In the genomic region with DNA sequence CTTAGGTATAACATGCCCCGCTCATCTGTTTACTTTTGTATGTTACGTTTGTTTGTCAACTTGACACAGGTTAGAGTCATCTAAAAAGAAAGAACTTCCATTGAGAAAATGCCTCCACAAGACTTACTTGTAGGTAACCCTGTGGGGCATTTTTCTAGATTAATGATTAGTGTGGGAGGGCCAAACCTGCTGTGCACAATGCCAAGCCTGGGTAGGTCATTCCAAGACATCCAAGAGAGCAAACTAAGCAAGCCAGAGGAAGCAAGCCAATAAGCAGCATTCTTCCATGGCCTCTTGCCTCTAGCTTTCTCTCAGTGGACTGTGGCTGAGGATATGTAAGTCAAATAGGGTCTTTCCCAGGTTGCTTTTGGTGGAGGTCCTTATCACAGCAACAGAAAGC, we compare ENCODE assay signal across 21 mouse cellular contexts. TPM values are rescaled to one million over a fixed set of nuclear protein-coding genes. Genes with fewer than 3 reads are reported as not detected.
DNase-seq lines count a peak whose midpoint lies in the region; ATAC-seq and TF ChIP-seq lines count a peak whose summit lies in the region.
"Had no signal": no experiment of that assay in that cellular context is flagged by ENCODE, and none has a peak within 500 bp of the region (broad histone marks: within the 10 kb centered on the region; RNA-seq: fewer than 3 reads in every experiment).

No protein-coding gene starts in this region.

- no peaks in the 10 kb centered on the region for H3K27me3 ChIP-seq in liver, adult 2 months (ENCODE audit: control insufficient read depth, insufficient read depth, low read length)
- no peaks in the 10 kb centered on the region for H3K27me3 ChIP-seq in liver, embryonic 12.5 days (replicated peaks)
- H3K27me3 ChIP-seq: embryonic facial prominence, embryonic 13.5 days; forebrain, embryonic 13.5 days; heart, embryonic 12.5 days; hindbrain, embryonic 15.5 days had no signal

- H3K9me3 ChIP-seq in liver, embryonic 12.5 days (replicated peaks): no peaks in the 10 kb centered on the region
- H3K9me3 ChIP-seq: embryonic facial prominence, embryonic 13.5 days; forebrain, embryonic 13.5 days; G1E; heart, embryonic 12.5 days; hindbrain, embryonic 10.5 days; hindbrain, embryonic 15.5 days had no signal

- no peak for ATAC-seq in liver, embryonic 12.5 days
- ATAC-seq: CD4-positive, CD25-positive, alpha-beta regulatory T cell, adult 4 months; forebrain, embryonic 13.5 days; forebrain, postnatal 0 days had no signal

- no peak for DNase-seq in gastrocnemius, adult 2 months
- no peak for DNase-seq in gastrocnemius, postnatal 36 days
- DNase-seq in liver, adult 2 months (ENCODE audit: extremely low read depth, low read depth, low spot score): peak; percentile 87
- DNase-seq in kidney, postnatal 25 days: peak; percentile 76 to 87
- DNase-seq in layer of hippocampus, postnatal 36 days: no peak
- no peak for DNase-seq in heart, adult 11 months
- DNase-seq: adrenal gland, postnatal 10 days; B cell, adult 2 months; cerebellum, adult 11-12 months; cerebellum, adult 9-11 months; cerebellum, postnatal 36 days; forebrain, postnatal 0 days; gastrocnemius, postnatal 10 days had no signal

- no peak overlapping the region for H3K9ac ChIP-seq in liver, adult 2 months (ENCODE audit: low read depth, low read length)
- no peak overlapping the region for H3K9ac ChIP-seq in liver, embryonic 12.5 days
- H3K9ac ChIP-seq: embryonic facial prominence, embryonic 13.5 days; forebrain, embryonic 13.5 days; forebrain, postnatal 0 days; heart, embryonic 12.5 days; hindbrain, embryonic 15.5 days had no signal

- no peaks in the 10 kb centered on the region for H3K79me2 ChIP-seq in liver, adult 2 months (ENCODE audit: control insufficient read depth, insufficient read depth, low read length)

- intact Hi-C loops in gastrocnemius, adult 2 months (cut with DNase I): loop anchor here (10.0 kb wide), 1 partner anchor 170 kb away; no protein-coding TSS in a partner anchor
- intact Hi-C loops in gastrocnemius, postnatal 36 days (cut with DNase I): loop anchor here (5.0 kb wide), 1 partner anchor 197 kb away; no protein-coding TSS in a partner anchor

- no peaks in the 10 kb centered on the region for H3K36me3 ChIP-seq in liver, adult 2 months (ENCODE audit: control insufficient read depth, insufficient read depth, low read length)
- no peaks in the 10 kb centered on the region for H3K36me3 ChIP-seq in liver, embryonic 12.5 days
- H3K36me3 ChIP-seq: embryonic facial prominence, embryonic 13.5 days; G1E; heart, embryonic 12.5 days; hindbrain, embryonic 10.5 days; hindbrain, embryonic 15.5 days had no signal

- 38% methylated on average over 2 of the region's 2 CpGs for WGBS in liver, adult 2 months
- 80% methylated on average over 2 of the region's 2 CpGs for WGBS in liver, embryonic 12.5 days (ENCODE audit: insufficient replicate concordance)

- TF ChIP-seq CTCF in gastrocnemius, adult 2 months (IDR thresholded peaks at IDR 0.05): no peak
- TF ChIP-seq CTCF in liver, adult 2 months (IDR thresholded peaks at IDR 0.05; ENCODE audit: low read depth, low read length): no peak

- no peak for TF ChIP-seq POLR2A in liver, adult 2 months (IDR thresholded peaks at IDR 0.05; ENCODE audit: extremely low read depth, insufficient read depth, low read length)

- H3K4me3 ChIP-seq in gastrocnemius, adult 2 months: no peak overlapping the region
- H3K4me3 ChIP-seq in liver, adult 2 months (ENCODE audit: insufficient read depth, low read depth, low read length): no peak overlapping the region
- no peak overlapping the region for H3K4me3 ChIP-seq in liver, embryonic 12.5 days
- H3K4me3 ChIP-seq: embryonic facial prominence, embryonic 13.5 days; forebrain, embryonic 13.5 days; heart, embryonic 12.5 days; hindbrain, embryonic 10.5 days; hindbrain, embryonic 15.5 days had no signal

- peaks cover 10% of the 10 kb centered on the region for H3K4me1 ChIP-seq in liver, adult 2 months (ENCODE audit: control insufficient read depth, insufficient read depth, low read length)
- H3K4me1 ChIP-seq in liver, embryonic 12.5 days: no peaks in the 10 kb centered on the region
- H3K4me1 ChIP-seq: embryonic facial prominence, embryonic 13.5 days; forebrain, embryonic 13.5 days; heart, embryonic 12.5 days; hindbrain, embryonic 10.5 days; hindbrain, embryonic 15.5 days had no signal

- H3K4me2 ChIP-seq in liver, embryonic 12.5 days: no peak overlapping the region
- H3K4me2 ChIP-seq: embryonic facial prominence, embryonic 13.5 days; forebrain, embryonic 13.5 days; heart, embryonic 12.5 days; hindbrain, embryonic 15.5 days had no signal

- H3K27ac ChIP-seq in gastrocnemius, adult 2 months: peak overlapping the region; percentile 49
- no peak overlapping the region for H3K27ac ChIP-seq in liver, adult 2 months (replicated peaks; ENCODE audit: insufficient read depth, low read depth, low read length)
- no peak overlapping the region for H3K27ac ChIP-seq in liver, embryonic 12.5 days
- H3K27ac ChIP-seq: embryonic facial prominence, embryonic 13.5 days; forebrain, embryonic 13.5 days; hindbrain, embryonic 10.5 days; hindbrain, embryonic 15.5 days had no signal

RNA-seq across cellular contexts. Expression of gene Ak4, which starts 54.4 kb away (rescaled TPM):
- total RNA-seq in gastrocnemius, adult 2 months (2021): 1 to 10 TPM in 1 of 2 experiments, under 1 TPM in 1; 0.61 to 7.8 TPM
- total RNA-seq in gastrocnemius, postnatal 36 days (2021): 1 to 10 TPM; 1.1 to 1.9 TPM
- total RNA-seq in liver, adult 2 months (2014; rRNA removed): 55.7 and 58.7 TPM in 2 replicates
- 14.7 and 16.0 TPM in 2 replicates for polyA plus RNA-seq in liver, adult 2 months (2012; rRNA removed)
- polyA plus RNA-seq in liver, embryonic 12.5 days (2016; fragmentation: Nextera tagmentation; extraction: Ambion mirVana): 11.7 and 12.0 TPM in 2 replicates
- total RNA-seq in layer of hippocampus, postnatal 36 days (2021): 10 to 100 TPM; 78.1 to 95.3 TPM
- total RNA-seq: G1E had no signal
- polyA plus RNA-seq: G1E had no signal

Comparison
In these comparisons a context has a peak if more than half of its experiments do, and no peak if none do; other contexts are left out.
1. DNase-seq: peak in liver, adult 2 months (single experiment) and kidney, postnatal 25 days (2 of 2); none in gastrocnemius, adult 2 months (single experiment), gastrocnemius, postnatal 36 days (0 of 2), layer of hippocampus, postnatal 36 days (0 of 2) and heart, adult 11 months (single experiment).